Mouse (Mus musculus) megakaryocyte, embryonic 14.5 days (primary cell): ENCODE measurements around the gene Bglap3.

Experiments used
- FLI1 ChIP-seq: IDR thresholded peaks from 2 replicates; pipeline ENCODE4 v1.6.1; 2012; ENCODE audit warnings: low read length, inconsistent platforms, mixed read lengths
- GATA1 ChIP-seq: IDR thresholded peaks from 3 replicates; pipeline ENCODE4 v1.6.1; 2012; ENCODE audit warnings: mixed read lengths, low read length, inconsistent platforms, borderline replicate concordance

DNA sequence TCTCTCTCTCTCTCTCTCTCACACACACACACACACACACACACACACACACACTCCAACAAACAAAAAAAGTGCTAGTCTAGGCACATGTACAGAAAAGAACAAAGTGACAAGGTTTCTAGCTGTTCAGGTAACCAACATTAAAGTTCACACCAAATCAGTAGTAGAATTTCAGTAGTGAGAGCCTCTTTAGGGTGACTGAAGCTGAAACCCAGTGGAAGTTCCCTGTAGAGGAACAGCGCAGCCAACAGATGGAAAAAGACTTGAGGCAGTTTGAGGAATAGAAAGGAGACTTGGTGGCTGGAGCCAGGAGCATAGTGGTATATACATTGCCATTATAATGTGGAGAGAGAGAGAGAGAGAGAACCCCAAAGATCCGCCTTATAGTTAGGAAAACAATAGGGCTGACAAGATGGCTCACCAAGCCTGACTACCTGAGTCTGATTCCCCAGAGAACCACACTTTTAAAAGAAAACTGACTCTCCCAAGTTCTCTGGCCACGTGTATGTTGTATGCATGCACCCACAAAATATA is 37.6 kb downstream of the Bglap3 start:
- TF ChIP-seq GATA1 (no peak), FLI1 (no peak)
